Mouse (Mus musculus) kidney, postnatal 14 days (tissue): Measurements from ENCODE around the gene Gnat1.

ENCODE experiments used
- DNase-seq: peaks from one replicate; pipeline ENCODE4 v3.0.0; 2022; ENCODE audit warnings: mixed read lengths

The Gnat1 gene

GRCm38 (mm10) chr9:107625351-107626128 is 54.0 kb downstream of the Gnat1 start:
- DNase-seq: no peak

GRCm38 (mm10) chr9:107624951-107625350 is 54.6 kb downstream of the Gnat1 start:
- no peak for DNase-seq

GRCm38 (mm10) chr9:107624539-107624938 is 55.0 kb downstream of the Gnat1 start:
- DNase-seq: peak; percentile 59
